Mouse (Mus musculus): ENCODE data around the gene Olfr91. TPM values are rescaled to one million over a fixed set of nuclear protein-coding genes. Genes with fewer than 3 reads are reported as not detected.

The Olfr91 gene
- polyA plus RNA-seq, 1 experiment from 2014 or later: not detected

DNA sequence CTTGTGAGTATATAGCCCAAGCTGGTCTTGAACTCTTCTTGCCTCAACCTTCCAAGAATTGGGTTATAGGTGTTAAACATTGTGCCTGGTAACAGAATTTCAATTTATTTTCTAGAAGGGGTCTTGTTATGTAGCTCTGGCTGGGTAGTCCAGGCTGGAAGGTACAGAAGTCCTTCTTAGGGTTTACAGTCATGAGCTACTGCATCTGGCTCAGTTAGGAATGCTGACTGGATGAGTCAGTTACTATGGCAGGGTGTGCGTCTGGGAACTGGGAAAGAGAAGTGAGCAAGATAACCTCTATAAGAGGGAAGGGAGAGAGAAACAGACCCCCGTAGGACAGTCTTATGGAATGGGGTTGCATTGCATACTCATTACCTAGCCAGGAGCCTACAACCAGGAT is 22.3 kb downstream of the Olfr91 start:
- Histone ChIP-seq H3K4me3 (replicated peaks) (no peak overlapping the region), H3K4me1 (replicated peaks) (no peaks in the 10 kb centered on the region), H3K9me3 (no peaks in the 10 kb centered on the region), H3K4me2 (replicated peaks) (no peak overlapping the region), H3K9ac (no peak overlapping the region), H3K27ac (no peak overlapping the region), H3K36me3 (0 out of 2 replicates have a peak, but pooled peaks cover 7% of the 10 kb centered on the region), H3K27me3 (replicated peaks) (no peaks in the 10 kb centered on the region)
- WGBS: 95% methylated on average over 2 of the region's 2 CpGs
- ATAC-seq: no peak

- no peak for ATAC-seq
- H3K27ac ChIP-seq: no peak overlapping the region
- no peak overlapping the region for H3K4me2 ChIP-seq (replicated peaks)
- WGBS: 91% methylated on average over 6 of the region's 6 CpGs
- no peak overlapping the region for H3K9ac ChIP-seq
- 0 out of 2 replicates have a peak, but pooled peaks cover 11% of the 10 kb centered on the region for H3K36me3 ChIP-seq
- no peaks in the 10 kb centered on the region for H3K27me3 ChIP-seq (replicated peaks)
- no peaks in the 10 kb centered on the region for H3K4me1 ChIP-seq (replicated peaks)
- H3K4me3 ChIP-seq (replicated peaks): no peak overlapping the region
- no peaks in the 10 kb centered on the region for H3K9me3 ChIP-seq
Observed at GRCm38 (mm10) chr17:37075181-37075580, 22.9 kb downstream of the Olfr91 start.

- Histone ChIP-seq H3K4me2 (replicated peaks) (no peak overlapping the region), H3K4me1 (replicated peaks) (no peaks in the 10 kb centered on the region), H3K27me3 (replicated peaks) (no peaks in the 10 kb centered on the region), H3K9me3 (no peaks in the 10 kb centered on the region), H3K4me3 (replicated peaks) (no peak overlapping the region), H3K36me3 (peaks cover 17% of the 10 kb centered on the region; the same call in 1 of the 2 replicates), H3K9ac (no peak overlapping the region), H3K27ac (no peak overlapping the region)
- 68% methylated on average over 11 of the region's 11 CpGs for WGBS
- no peak for ATAC-seq
Observed at GRCm38 (mm10) chr17:37072730-37073276, 25.3 kb downstream of the Olfr91 start.

- no peak overlapping the region for H3K4me2 ChIP-seq (replicated peaks)
- H3K27ac ChIP-seq: no peak overlapping the region
- no peak for ATAC-seq
- H3K4me3 ChIP-seq (replicated peaks): no peak overlapping the region
- 83% methylated on average over 12 of the region's 12 CpGs for WGBS
- H3K27me3 ChIP-seq (replicated peaks): no peaks in the 10 kb centered on the region
- no peaks in the 10 kb centered on the region for H3K4me1 ChIP-seq (replicated peaks)
- H3K9ac ChIP-seq: no peak overlapping the region
- H3K9me3 ChIP-seq: no peaks in the 10 kb centered on the region
- peaks cover 20% of the 10 kb centered on the region; the same call in 1 of the 2 replicates for H3K36me3 ChIP-seq
Observed at GRCm38 (mm10) chr17:37072080-37072729, 25.9 kb downstream of the Olfr91 start.

- WGBS: 82% methylated on average over 8 of the region's 8 CpGs
- no peak overlapping the region for H3K27ac ChIP-seq
- H3K4me2 ChIP-seq (replicated peaks): no peak overlapping the region
- no peak for ATAC-seq
- H3K9me3 ChIP-seq: no peaks in the 10 kb centered on the region
- H3K36me3 ChIP-seq: peaks cover 27% of the 10 kb centered on the region
- H3K4me1 ChIP-seq (replicated peaks): no peaks in the 10 kb centered on the region
- no peak overlapping the region for H3K4me3 ChIP-seq (replicated peaks)
- no peaks in the 10 kb centered on the region for H3K27me3 ChIP-seq (replicated peaks)
- H3K9ac ChIP-seq: no peak overlapping the region
Observed at GRCm38 (mm10) chr17:37070121-37070520, 28.0 kb downstream of the Olfr91 start.

DNA sequence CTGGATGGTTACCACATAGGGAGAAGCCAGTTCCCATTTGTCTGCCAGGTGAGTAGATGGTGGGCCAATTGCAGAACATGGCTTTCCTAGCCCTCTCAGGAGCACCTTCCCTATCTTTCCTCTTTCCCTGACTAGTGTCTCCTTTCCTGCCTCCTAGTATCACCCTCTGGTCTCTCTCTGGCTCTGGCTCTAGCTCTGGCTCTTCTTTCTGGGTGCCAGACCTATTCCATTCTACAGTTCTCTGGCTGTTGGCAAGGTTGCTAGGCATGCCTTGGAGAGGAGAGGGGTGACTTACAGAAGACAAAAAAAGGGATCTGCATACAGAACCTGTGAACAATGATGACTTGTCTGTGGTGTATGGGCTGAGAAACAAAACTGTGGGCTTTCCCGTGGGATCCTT is 30.2 kb downstream of the Olfr91 start:
- H3K9me3 ChIP-seq: no peaks in the 10 kb centered on the region
- H3K27ac ChIP-seq: no peak overlapping the region
- no peak overlapping the region for H3K4me3 ChIP-seq (replicated peaks)
- H3K36me3 ChIP-seq: peaks cover 25% of the 10 kb centered on the region
- no peak overlapping the region for H3K9ac ChIP-seq
- WGBS: 83% methylated on average over 1 of the region's 1 CpGs
- H3K4me1 ChIP-seq (replicated peaks): no peaks in the 10 kb centered on the region
- H3K4me2 ChIP-seq (replicated peaks): no peak overlapping the region
- no peaks in the 10 kb centered on the region for H3K27me3 ChIP-seq (replicated peaks)
- no peak for ATAC-seq

DNA sequence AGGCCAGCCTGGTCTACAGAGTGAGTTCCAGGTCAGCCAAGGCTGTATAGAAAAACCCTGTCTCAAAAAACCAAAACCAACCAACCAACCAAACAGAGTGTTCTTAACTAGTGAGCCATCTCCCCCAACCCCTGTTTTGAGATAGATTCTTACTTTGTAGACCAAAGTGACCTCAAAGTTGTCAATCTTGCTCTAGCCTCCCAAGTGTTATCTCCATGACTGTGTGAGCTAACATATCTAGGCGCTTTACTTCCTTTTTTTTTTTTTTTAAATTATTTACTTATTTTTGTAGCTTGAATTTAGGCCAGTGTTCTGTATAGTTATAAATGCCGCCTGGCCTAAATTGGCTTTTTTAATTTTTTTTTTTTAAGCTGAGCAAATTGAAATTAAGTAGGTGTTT is 32.1 kb downstream of the Olfr91 start:
- Histone ChIP-seq H3K27me3 (replicated peaks) (no peaks in the 10 kb centered on the region), H3K4me3 (replicated peaks) (no peak overlapping the region), H3K9me3 (no peaks in the 10 kb centered on the region), H3K4me2 (replicated peaks) (no peak overlapping the region), H3K27ac (no peak overlapping the region), H3K9ac (no peak overlapping the region), H3K4me1 (replicated peaks) (no peaks in the 10 kb centered on the region), H3K36me3 (peaks cover 25% of the 10 kb centered on the region)
- ATAC-seq: no peak
- WGBS: 96% methylated on average over 2 of the region's 2 CpGs

GRCm38 (mm10) chr17:37063686-37064495 is 34.2 kb downstream of the Olfr91 start:
- Histone ChIP-seq H3K27me3 (replicated peaks) (no peaks in the 10 kb centered on the region), H3K27ac (no peak overlapping the region), H3K9me3 (no peaks in the 10 kb centered on the region), H3K36me3 (peaks cover 19% of the 10 kb centered on the region), H3K4me3 (replicated peaks) (no peak overlapping the region), H3K4me2 (replicated peaks) (no peak overlapping the region), H3K4me1 (replicated peaks) (no peaks in the 10 kb centered on the region), H3K9ac (no peak overlapping the region)
- 89% methylated on average over 11 of the region's 11 CpGs for WGBS
- ATAC-seq: no peak

DNA sequence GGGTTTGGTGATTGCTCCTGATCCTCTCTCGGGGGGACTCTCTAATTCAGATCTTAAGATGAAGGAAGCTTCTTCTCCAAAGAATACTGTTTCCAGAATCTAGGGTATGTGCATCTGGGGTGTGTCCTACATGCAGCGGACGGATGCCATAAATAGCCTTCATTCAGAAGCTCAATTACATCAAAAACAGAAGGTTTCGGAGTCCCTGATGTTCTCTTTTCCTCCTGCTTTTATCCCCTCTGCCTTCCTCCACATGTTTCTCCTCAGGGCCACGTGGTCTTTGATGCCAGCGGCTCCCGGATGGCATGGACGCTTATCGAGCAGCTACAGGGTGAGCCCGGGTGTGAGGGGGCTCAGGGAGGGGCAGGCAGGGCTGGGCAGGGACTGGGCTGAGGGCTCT is 35.0 kb downstream of the Olfr91 start:
- peaks cover 18% of the 10 kb centered on the region for H3K36me3 ChIP-seq
- no peak overlapping the region for H3K4me2 ChIP-seq (replicated peaks)
- WGBS: 79% methylated on average over 10 of the region's 10 CpGs
- H3K4me3 ChIP-seq (replicated peaks): no peak overlapping the region
- no peak overlapping the region for H3K27ac ChIP-seq
- no peak for ATAC-seq
- H3K9ac ChIP-seq: no peak overlapping the region
- H3K9me3 ChIP-seq: no peaks in the 10 kb centered on the region
- H3K27me3 ChIP-seq (replicated peaks): no peaks in the 10 kb centered on the region
- no peaks in the 10 kb centered on the region for H3K4me1 ChIP-seq (replicated peaks)

DNA sequence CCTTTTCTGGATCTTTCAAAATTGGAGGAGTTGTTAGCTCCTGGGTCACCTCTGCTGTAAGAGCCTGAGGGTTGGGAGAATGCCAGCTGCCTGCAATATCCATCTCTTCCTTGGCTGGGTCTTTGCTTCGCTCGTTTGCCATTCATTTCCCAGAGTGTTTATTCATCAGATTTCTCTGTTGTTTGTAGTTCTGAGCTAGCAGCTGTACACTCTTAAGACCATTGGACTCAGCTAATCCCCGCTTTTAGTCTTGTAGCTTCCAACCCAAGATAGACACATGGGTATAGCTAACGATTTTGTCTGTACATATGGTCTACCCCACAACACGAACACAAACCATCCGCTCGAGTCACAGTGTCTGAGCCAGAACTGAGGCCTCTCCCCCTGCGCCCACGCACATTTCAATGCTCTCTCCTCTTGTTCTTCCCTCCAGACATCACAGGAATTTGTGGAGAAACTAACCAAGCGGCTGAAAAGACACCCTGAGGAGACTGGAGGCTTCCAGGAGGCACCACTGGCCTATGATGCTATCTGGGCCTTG is 35.9 kb downstream of the Olfr91 start:
- H3K36me3 ChIP-seq: peaks cover 11% of the 10 kb centered on the region
- WGBS: 77% methylated on average over 10 of the region's 10 CpGs
- H3K9me3 ChIP-seq: no peaks in the 10 kb centered on the region
- no peak overlapping the region for H3K4me3 ChIP-seq (replicated peaks)
- H3K9ac ChIP-seq: no peak overlapping the region
- H3K4me2 ChIP-seq (replicated peaks): no peak overlapping the region
- ATAC-seq: no peak
- no peaks in the 10 kb centered on the region for H3K4me1 ChIP-seq (replicated peaks)
- no peak overlapping the region for H3K27ac ChIP-seq
- no peaks in the 10 kb centered on the region for H3K27me3 ChIP-seq (replicated peaks)

DNA sequence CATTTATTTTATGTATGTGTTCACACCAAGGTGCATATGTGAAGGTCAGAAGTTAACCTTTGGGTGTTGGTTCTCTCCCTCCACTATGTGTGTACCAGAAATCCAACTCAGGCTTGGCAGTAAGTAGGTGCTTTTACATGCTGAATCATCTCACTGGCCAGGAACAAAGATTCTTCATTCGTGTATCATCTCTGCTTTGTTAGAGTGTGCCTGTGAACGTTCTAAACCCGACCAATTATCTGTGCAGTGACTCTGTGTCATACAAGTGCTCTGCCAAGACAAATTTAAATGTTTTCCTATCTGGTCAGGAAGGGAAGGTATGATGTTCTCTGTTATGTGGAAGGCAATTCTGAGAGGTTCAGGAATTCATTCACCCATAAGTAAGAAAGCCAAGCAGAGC is 36.6 kb downstream of the Olfr91 start:
- H3K36me3 ChIP-seq: peaks cover 11% of the 10 kb centered on the region
- 92% methylated on average over 3 of the region's 3 CpGs for WGBS

GRCm38 (mm10) chr17:37056957-37057356 is 41.1 kb downstream of the Olfr91 start:
- no peak overlapping the region for H3K4me3 ChIP-seq (replicated peaks)
- H3K27me3 ChIP-seq (replicated peaks): no peaks in the 10 kb centered on the region
- 0 out of 2 replicates have a peak, but pooled peaks cover 5% of the 10 kb centered on the region for H3K36me3 ChIP-seq
- 83% methylated on average over 6 of the region's 6 CpGs for WGBS
- no peak overlapping the region for H3K4me2 ChIP-seq (replicated peaks)
- ATAC-seq: no peak
- H3K27ac ChIP-seq: no peak overlapping the region
- H3K9me3 ChIP-seq: no peaks in the 10 kb centered on the region
- no peak overlapping the region for H3K9ac ChIP-seq
- H3K4me1 ChIP-seq (replicated peaks): no peaks in the 10 kb centered on the region

More for the DNA sequence above, 36.6 kb downstream of the Olfr91 start:
- no peaks in the 10 kb centered on the region for H3K9me3 ChIP-seq
- no peaks in the 10 kb centered on the region for H3K27me3 ChIP-seq (replicated peaks)
- H3K9ac ChIP-seq: no peak overlapping the region
- no peak overlapping the region for H3K27ac ChIP-seq
- no peaks in the 10 kb centered on the region for H3K4me1 ChIP-seq (replicated peaks)
- no peak overlapping the region for H3K4me2 ChIP-seq (replicated peaks)
- no peak for ATAC-seq
- H3K4me3 ChIP-seq (replicated peaks): no peak overlapping the region

All from intestine, embryonic 15.5 days (tissue).